10 mouse cellular contexts compared by ENCODE assay signal in genomic region chr4:141137740-141138139, GRCm38 (mm10). TPM values are rescaled to one million over a fixed set of nuclear protein-coding genes. Genes with fewer than 3 reads are reported as not detected.
DNase-seq lines count a peak whose midpoint lies in the region; ATAC-seq and TF ChIP-seq lines count a peak whose summit lies in the region.
"Not testable (repeated sequence)": the region's sequence is repeated elsewhere in the genome, so short reads cannot be mapped to it uniquely, and the experiment has no call there.
"Had no signal": no experiment of that assay in that cellular context is flagged by ENCODE, and none has a peak within 500 bp of the region (broad histone marks: within the 10 kb centered on the region; RNA-seq: fewer than 3 reads in every experiment).

No protein-coding gene starts in this region.

- not testable (repeated sequence) for H3K4me3 ChIP-seq in forebrain, embryonic 13.5 days; heart, postnatal 0 days (ENCODE audit: low read depth, low read length); midbrain, postnatal 0 days (ENCODE audit: low read depth, low read length)
- peak overlapping the region; percentile 86 for H3K4me3 ChIP-seq in intestine, embryonic 16.5 days (ENCODE audit: low read length)
- peak overlapping the region; percentile 91; the same call in 1 of the 2 replicates for H3K4me3 ChIP-seq in limb, embryonic 13.5 days
- H3K4me3 ChIP-seq in lung, embryonic 14.5 days (ENCODE audit: low read depth, low read length): peak overlapping the region; percentile 91; the same call in 1 of the 2 replicates

- not testable (repeated sequence) for ATAC-seq in forebrain, embryonic 13.5 days; heart, postnatal 0 days (ENCODE audit: insufficient read depth, low read depth); intestine, embryonic 16.5 days; limb, embryonic 13.5 days (ENCODE audit: low FRiP score, low read depth); lung, embryonic 14.5 days (ENCODE audit: insufficient read depth); midbrain, postnatal 0 days (ENCODE audit: low FRiP score)

- peak; percentile 71 for DNase-seq in 416B (ENCODE audit: low read depth)
- not testable (repeated sequence) for DNase-seq in brain, embryonic 14.5 days (ENCODE audit: low read depth); heart, postnatal 0 days (ENCODE audit: low spot score); lung, embryonic 14.5 days; midbrain, postnatal 0 days (ENCODE audit: low spot score)

- H3K4me1 ChIP-seq in forebrain, embryonic 13.5 days: peaks cover 52% of the 10 kb centered on the region
- peaks cover 43% of the 10 kb centered on the region for H3K4me1 ChIP-seq in heart, postnatal 0 days (ENCODE audit: control insufficient read depth, insufficient read depth)
- H3K4me1 ChIP-seq in intestine, embryonic 16.5 days (ENCODE audit: control insufficient read depth, insufficient read depth, low read length): peaks cover 49% of the 10 kb centered on the region
- H3K4me1 ChIP-seq in limb, embryonic 13.5 days: peaks cover 55% of the 10 kb centered on the region
- peaks cover 42% of the 10 kb centered on the region for H3K4me1 ChIP-seq in lung, embryonic 14.5 days (ENCODE audit: insufficient read depth)
- H3K4me1 ChIP-seq in midbrain, postnatal 0 days (ENCODE audit: insufficient read depth, low read length): not testable (repeated sequence)

- H3K9ac ChIP-seq in forebrain, embryonic 13.5 days; heart, postnatal 0 days (replicated peaks; ENCODE audit: low read depth, low read length); limb, embryonic 13.5 days; lung, embryonic 14.5 days; midbrain, postnatal 0 days (replicated peaks; ENCODE audit: low read length, poor library complexity, severe bottlenecking): not testable (repeated sequence)
- peak overlapping the region; percentile 29; the same call in 1 of the 2 replicates for H3K9ac ChIP-seq in intestine, embryonic 16.5 days (ENCODE audit: low read depth, low read length)

- H3K27ac ChIP-seq in forebrain, embryonic 13.5 days; heart, postnatal 0 days (ENCODE audit: low read depth); limb, embryonic 13.5 days; lung, embryonic 14.5 days (ENCODE audit: low read depth); midbrain, postnatal 0 days (ENCODE audit: low read depth, low read length): not testable (repeated sequence)
- peak overlapping the region; percentile 28 for H3K27ac ChIP-seq in intestine, embryonic 16.5 days (ENCODE audit: low read length)

- H3K27me3 ChIP-seq in forebrain, embryonic 13.5 days; heart, postnatal 0 days (ENCODE audit: control insufficient read depth, insufficient read depth, low read length); intestine, embryonic 16.5 days (replicated peaks; ENCODE audit: control insufficient read depth, insufficient read depth, low read length); limb, embryonic 13.5 days; lung, embryonic 14.5 days (ENCODE audit: insufficient read depth, low read length); midbrain, postnatal 0 days (ENCODE audit: insufficient read depth, low read length): not testable (repeated sequence)

- H3K4me2 ChIP-seq in forebrain, embryonic 13.5 days: peak overlapping the region; percentile 94
- not testable (repeated sequence) for H3K4me2 ChIP-seq in heart, postnatal 0 days (ENCODE audit: low read depth, low read length); midbrain, postnatal 0 days (ENCODE audit: low read depth, low read length, poor library complexity, severe bottlenecking)
- peak overlapping the region; percentile 75 for H3K4me2 ChIP-seq in intestine, embryonic 16.5 days (ENCODE audit: low read depth, low read length)
- peak overlapping the region; percentile 92 for H3K4me2 ChIP-seq in limb, embryonic 13.5 days (replicated peaks)
- H3K4me2 ChIP-seq in lung, embryonic 14.5 days: peak overlapping the region; percentile 82

- H3K36me3 ChIP-seq in forebrain, embryonic 13.5 days (ENCODE audit: poor library complexity, severe bottlenecking); heart, postnatal 0 days (replicated peaks; ENCODE audit: control insufficient read depth, insufficient read depth, low read length); intestine, embryonic 16.5 days (ENCODE audit: control insufficient read depth, insufficient read depth, low read length); limb, embryonic 13.5 days; midbrain, postnatal 0 days (ENCODE audit: insufficient read depth, low read length): not testable (repeated sequence)
- peaks cover 17% of the 10 kb centered on the region; the same call in 1 of the 2 replicates for H3K36me3 ChIP-seq in lung, embryonic 14.5 days (ENCODE audit: insufficient read depth)

- 85% methylated on average over 3 of the region's 3 CpGs for WGBS in forebrain, embryonic 13.5 days
- 81% methylated on average over 2 of the region's 3 CpGs for WGBS in heart, postnatal 0 days
- 70% methylated on average over 1 of the region's 3 CpGs for whole genome bisulfite sequencing in intestine, embryonic 16.5 days
- WGBS in limb, embryonic 13.5 days: 71% methylated on average over 3 of the region's 3 CpGs
- 35% methylated on average over 3 of the region's 3 CpGs for WGBS in lung, embryonic 14.5 days
- WGBS in midbrain, postnatal 0 days: 83% methylated on average over 1 of the region's 3 CpGs

- H3K9me3 ChIP-seq in forebrain, embryonic 13.5 days (replicated peaks); heart, postnatal 0 days (replicated peaks; ENCODE audit: control insufficient read depth, low read length); intestine, embryonic 16.5 days (ENCODE audit: control insufficient read depth, low read length); limb, embryonic 13.5 days; lung, embryonic 14.5 days (ENCODE audit: low read depth, low read length); midbrain, postnatal 0 days (ENCODE audit: low read length): not testable (repeated sequence)

- not testable (repeated sequence) for TF ChIP-seq POLR2A in brain, embryonic 14.5 days (IDR thresholded peaks at IDR 0.05; ENCODE audit: borderline replicate concordance, extremely low read depth, insufficient read depth, insufficient read length, poor library complexity, severe bottlenecking)

- TF ChIP-seq CTCF in brain, embryonic 14.5 days (IDR thresholded peaks at IDR 0.05; ENCODE audit: borderline replicate concordance, extremely low read depth, insufficient read depth, insufficient read length): peak; percentile 8; the same call in 1 of the 2 replicates
- peak; percentile 11; the same call in 1 of the 2 replicates for TF ChIP-seq CTCF in heart, postnatal 0 days (IDR thresholded peaks at IDR 0.05; ENCODE audit: low read depth)
- not testable (repeated sequence) for TF ChIP-seq CTCF in lung, embryonic 14.5 days (IDR thresholded peaks at IDR 0.05; ENCODE audit: low read depth)
- TF ChIP-seq CTCF in midbrain, postnatal 0 days (IDR thresholded peaks at IDR 0.05): peak; percentile 37

- not testable (repeated sequence) for TF ChIP-seq EP300 in heart, postnatal 0 days (IDR thresholded peaks at IDR 0.05; ENCODE audit: low read depth)

RNA-seq across cellular contexts. Expression of gene Szrd1, which starts 1.8 kb away (rescaled TPM):
- polyA plus RNA-seq in brain, embryonic 14.5 days (2012; rRNA removed): 34.1 and 46.0 TPM in 2 replicates
- 29.3 and 33.5 TPM in 2 replicates for polyA plus RNA-seq in forebrain, embryonic 13.5 days (2015; fragmentation: Nextera tagmentation; extraction: Ambion mirVana)
- total RNA-seq in heart, postnatal 0 days (2014; rRNA removed; ENCODE audit: low replicate concordance): 72.9 and 73.8 TPM in 2 replicates
- 18.5 and 19.4 TPM in 2 replicates for polyA plus RNA-seq in heart, postnatal 0 days (2015; fragmentation: Nextera tagmentation; extraction: Ambion mirVana)
- 44.4 and 46.4 TPM in 2 replicates for polyA plus RNA-seq in intestine, embryonic 16.5 days (2015; fragmentation: Nextera tagmentation; extraction: Ambion mirVana)
- polyA plus RNA-seq in limb, embryonic 13.5 days (2015; fragmentation: Nextera tagmentation; extraction: Ambion mirVana): 43.6 and 44.2 TPM in 2 replicates
- polyA plus RNA-seq in lung, embryonic 14.5 days (2014; fragmentation: Nextera tagmentation; extraction: Ambion mirVana): 29.8 and 32.5 TPM in 2 replicates
- total RNA-seq in midbrain, postnatal 0 days (2014; rRNA removed): 58.7 and 64.3 TPM in 2 replicates
- polyA plus RNA-seq in midbrain, postnatal 0 days (2015; fragmentation: Nextera tagmentation; extraction: Ambion mirVana): 13.5 and 16.2 TPM in 2 replicates

RNA-seq across cellular contexts. Expression of gene Fbxo42, which starts 10.0 kb away (rescaled TPM):
- 26.0 and 32.0 TPM in 2 replicates for polyA plus RNA-seq in brain, embryonic 14.5 days (2012; rRNA removed)
- polyA plus RNA-seq in forebrain, embryonic 13.5 days (2015; fragmentation: Nextera tagmentation; extraction: Ambion mirVana): 19.7 and 20.0 TPM in 2 replicates
- 8.2 and 9.5 TPM in 2 replicates for total RNA-seq in heart, postnatal 0 days (2014; rRNA removed; ENCODE audit: low replicate concordance)
- 9.0 and 9.1 TPM in 2 replicates for polyA plus RNA-seq in heart, postnatal 0 days (2015; fragmentation: Nextera tagmentation; extraction: Ambion mirVana)
- 17.9 and 18.5 TPM in 2 replicates for polyA plus RNA-seq in intestine, embryonic 16.5 days (2015; fragmentation: Nextera tagmentation; extraction: Ambion mirVana)
- 27.2 and 27.7 TPM in 2 replicates for polyA plus RNA-seq in limb, embryonic 13.5 days (2015; fragmentation: Nextera tagmentation; extraction: Ambion mirVana)
- polyA plus RNA-seq in lung, embryonic 14.5 days (2014; fragmentation: Nextera tagmentation; extraction: Ambion mirVana): 28.1 and 28.6 TPM in 2 replicates
- total RNA-seq in midbrain, postnatal 0 days (2014; rRNA removed): 23.6 and 26.6 TPM in 2 replicates
- 16.9 and 17.7 TPM in 2 replicates for polyA plus RNA-seq in midbrain, postnatal 0 days (2015; fragmentation: Nextera tagmentation; extraction: Ambion mirVana)

RNA-seq across cellular contexts. Expression of gene Spata21, which starts 49.6 kb away (rescaled TPM):
- polyA plus RNA-seq in brain, embryonic 14.5 days (2012; rRNA removed): 0.05 TPM in 1 of 2 replicates, not detected in the other
- 0.20 and 0.30 TPM in 2 replicates for polyA plus RNA-seq in forebrain, embryonic 13.5 days (2015; fragmentation: Nextera tagmentation; extraction: Ambion mirVana)
- total RNA-seq in heart, postnatal 0 days (2014; rRNA removed; ENCODE audit: low replicate concordance): not detected in 2 replicates
- polyA plus RNA-seq in heart, postnatal 0 days (2015; fragmentation: Nextera tagmentation; extraction: Ambion mirVana): 0.04 TPM in 1 of 2 replicates, not detected in the other
- 0.22 TPM in 1 of 2 replicates, not detected in the other for polyA plus RNA-seq in intestine, embryonic 16.5 days (2015; fragmentation: Nextera tagmentation; extraction: Ambion mirVana)
- 0.08 and 0.20 TPM in 2 replicates for polyA plus RNA-seq in limb, embryonic 13.5 days (2015; fragmentation: Nextera tagmentation; extraction: Ambion mirVana)
- polyA plus RNA-seq in lung, embryonic 14.5 days (2014; fragmentation: Nextera tagmentation; extraction: Ambion mirVana): 0.20 and 0.34 TPM in 2 replicates
- 0.27 and 4.4 TPM in 2 replicates for total RNA-seq in midbrain, postnatal 0 days (2014; rRNA removed)
- 0.25 and 1.4 TPM in 2 replicates for polyA plus RNA-seq in midbrain, postnatal 0 days (2015; fragmentation: Nextera tagmentation; extraction: Ambion mirVana)
- total RNA-seq: gastrocnemius, adult 8-10 months; monocyte, adult 5-6 weeks had no signal

RNA-seq across cellular contexts. Expression of gene Necap2, which starts 59.6 kb away (rescaled TPM):
- 58.5 and 74.2 TPM in 2 replicates for polyA plus RNA-seq in brain, embryonic 14.5 days (2012; rRNA removed)
- polyA plus RNA-seq in forebrain, embryonic 13.5 days (2015; fragmentation: Nextera tagmentation; extraction: Ambion mirVana): 44.9 and 48.0 TPM in 2 replicates
- 30.2 and 47.1 TPM in 2 replicates for total RNA-seq in heart, postnatal 0 days (2014; rRNA removed; ENCODE audit: low replicate concordance)
- 31.8 and 33.8 TPM in 2 replicates for polyA plus RNA-seq in heart, postnatal 0 days (2015; fragmentation: Nextera tagmentation; extraction: Ambion mirVana)
- polyA plus RNA-seq in intestine, embryonic 16.5 days (2015; fragmentation: Nextera tagmentation; extraction: Ambion mirVana): 79.6 and 82.0 TPM in 2 replicates
- 88.7 and 92.3 TPM in 2 replicates for polyA plus RNA-seq in limb, embryonic 13.5 days (2015; fragmentation: Nextera tagmentation; extraction: Ambion mirVana)
- polyA plus RNA-seq in lung, embryonic 14.5 days (2014; fragmentation: Nextera tagmentation; extraction: Ambion mirVana): 88.9 and 93.6 TPM in 2 replicates
- total RNA-seq in midbrain, postnatal 0 days (2014; rRNA removed): 51.4 and 54.5 TPM in 2 replicates
- 42.2 and 51.1 TPM in 2 replicates for polyA plus RNA-seq in midbrain, postnatal 0 days (2015; fragmentation: Nextera tagmentation; extraction: Ambion mirVana)
